Mouse (Mus musculus): Measurements from ENCODE around the gene Tead2. TPM values are rescaled to one million over a fixed set of nuclear protein-coding genes. Genes with fewer than 3 reads are reported as not detected.

The Tead2 gene
- polyA plus RNA-seq, 1 experiment from 2014 or later = 134 TPM

DNA sequence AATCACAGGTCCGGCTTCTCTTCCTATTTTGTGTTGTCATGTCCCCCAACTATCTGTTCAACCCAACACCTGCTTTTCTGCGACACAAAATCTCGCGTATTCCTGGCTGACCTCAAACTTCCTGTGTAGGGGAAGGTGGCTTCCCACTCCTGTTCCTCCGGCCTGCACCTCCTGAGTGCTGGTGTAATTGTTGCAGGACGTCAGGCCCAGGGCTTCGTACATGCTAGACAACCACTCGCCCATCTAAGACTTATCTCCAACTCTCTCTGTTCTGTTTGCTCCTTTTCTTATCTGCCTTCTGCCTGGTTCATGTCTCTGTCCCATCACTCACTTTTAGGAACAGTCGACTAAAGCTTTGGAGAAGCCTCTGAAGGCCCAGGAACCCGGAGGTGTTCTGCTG lies 4.5 kb upstream of the Tead2 start:
- Histone ChIP-seq H3K27ac (no peak overlapping the region), H3K9me3 (no peaks in the 10 kb centered on the region), H3K4me1 (peaks cover 14% of the 10 kb centered on the region), H3K4me3 (no peak overlapping the region), H3K27me3 (peaks cover 31% of the 10 kb centered on the region), H3K9ac (no peak overlapping the region), H3K4me2 (no peak overlapping the region), H3K36me3 (no peaks in the 10 kb centered on the region)
- ATAC-seq (ENCODE audit: insufficient number of reproducible peaks, low FRiP score, low TSS enrichment, low read depth) = no peak
- WGBS = 66% methylated on average over 10 of the region's 10 CpGs

DNA sequence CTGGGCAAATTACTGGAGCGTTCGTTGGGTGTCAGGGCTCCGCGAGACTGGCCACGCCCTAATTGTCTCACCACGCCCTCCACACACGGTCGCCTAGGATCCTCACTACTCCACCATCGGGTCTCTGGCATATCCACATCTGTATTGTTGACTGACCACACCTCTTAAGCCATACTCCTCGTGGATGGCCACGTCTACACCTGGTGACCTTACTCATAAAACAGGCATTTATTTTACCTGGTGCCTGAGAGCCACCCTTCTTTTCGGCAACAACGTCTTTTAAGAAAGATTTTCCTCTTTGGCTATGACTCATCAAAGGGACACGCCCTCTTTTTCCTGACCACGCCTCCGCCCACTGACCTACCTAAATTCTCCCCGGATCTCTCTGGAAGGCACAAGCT lies 3.7 kb upstream of the Tead2 start, which contains the start of gene Dkkl1:
Dkkl1 (minus strand) TSS at position 297 of the 401 bp plus-strand sequence.
- Histone ChIP-seq H3K4me1 (peaks cover 18% of the 10 kb centered on the region), H3K27ac (no peak within 1 kb of the TSS), H3K27me3 (peaks cover 31% of the 10 kb centered on the region), H3K36me3 (no peaks in the 10 kb centered on the region), H3K9me3 (no peaks in the 10 kb centered on the region), H3K4me3 (peak within 1 kb of the TSS; percentile 14; the same call in 1 of the 2 replicates), H3K4me2 (peak within 1 kb of the TSS; percentile 29), H3K9ac (no peak within 1 kb of the TSS)
- no peak for ATAC-seq (ENCODE audit: insufficient number of reproducible peaks, low FRiP score, low TSS enrichment, low read depth)
- WGBS = 5% methylated on average over 17 of the region's 17 CpGs

DNA sequence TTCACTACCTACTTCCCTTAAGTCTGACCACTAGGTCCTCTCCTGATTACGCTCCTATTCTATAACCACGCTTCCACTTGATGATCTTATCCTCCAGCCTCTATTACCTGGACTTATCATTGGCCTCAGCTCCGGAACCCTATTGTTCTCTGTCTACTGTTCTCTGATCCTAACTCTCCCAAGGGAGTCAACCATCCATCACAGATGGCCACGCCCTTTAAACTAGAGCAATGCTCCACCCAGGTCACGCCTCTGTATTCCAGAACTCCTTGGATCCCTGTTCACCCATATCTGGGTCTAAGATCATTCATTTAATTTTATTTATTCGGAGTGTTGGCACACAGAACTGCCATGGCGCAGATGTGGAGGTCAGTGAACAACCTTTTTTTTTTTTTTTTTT lies 3.2 kb upstream of the Tead2 start:
- 70% methylated on average over 7 of the region's 7 CpGs for WGBS
- H3K27ac ChIP-seq = no peak overlapping the region
- H3K4me2 ChIP-seq = no peak overlapping the region
- H3K27me3 ChIP-seq = peaks cover 31% of the 10 kb centered on the region
- peaks cover 23% of the 10 kb centered on the region for H3K4me1 ChIP-seq
- no peaks in the 10 kb centered on the region for H3K36me3 ChIP-seq
- no peak overlapping the region for H3K9ac ChIP-seq
- H3K4me3 ChIP-seq = no peak overlapping the region
- no peak for ATAC-seq (ENCODE audit: insufficient number of reproducible peaks, low FRiP score, low TSS enrichment, low read depth)
- no peaks in the 10 kb centered on the region for H3K9me3 ChIP-seq

DNA sequence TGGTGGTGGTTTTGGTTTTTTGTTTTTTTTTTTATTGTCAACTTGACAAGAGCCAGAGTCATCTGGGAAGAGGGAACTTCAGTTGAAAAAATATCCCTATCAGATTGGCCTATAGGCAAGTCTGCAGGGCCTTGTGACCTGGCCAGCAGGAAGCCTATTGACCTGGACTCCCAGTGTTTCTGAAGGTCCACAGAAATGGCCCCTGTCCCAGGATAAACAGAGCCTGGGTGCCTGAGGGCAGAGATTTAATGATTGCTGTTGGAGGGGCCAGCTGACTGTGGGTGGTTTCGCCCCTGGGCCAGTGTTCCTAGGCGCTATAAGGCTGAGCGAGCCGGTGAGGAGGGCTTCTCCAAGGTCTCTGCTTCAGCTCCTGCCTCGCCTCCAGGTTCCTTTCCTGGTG lies 1.8 kb upstream of the Tead2 start:
- no peak overlapping the region for H3K4me2 ChIP-seq
- H3K4me3 ChIP-seq = no peak overlapping the region
- peaks cover 31% of the 10 kb centered on the region for H3K27me3 ChIP-seq
- no peak for ATAC-seq (ENCODE audit: insufficient number of reproducible peaks, low FRiP score, low TSS enrichment, low read depth)
- H3K4me1 ChIP-seq = peaks cover 35% of the 10 kb centered on the region
- no peak overlapping the region for H3K27ac ChIP-seq
- no peak overlapping the region for H3K9ac ChIP-seq
- H3K9me3 ChIP-seq = no peaks in the 10 kb centered on the region
- WGBS = 66% methylated on average over 5 of the region's 5 CpGs
- H3K36me3 ChIP-seq = peaks cover 10% of the 10 kb centered on the region

DNA sequence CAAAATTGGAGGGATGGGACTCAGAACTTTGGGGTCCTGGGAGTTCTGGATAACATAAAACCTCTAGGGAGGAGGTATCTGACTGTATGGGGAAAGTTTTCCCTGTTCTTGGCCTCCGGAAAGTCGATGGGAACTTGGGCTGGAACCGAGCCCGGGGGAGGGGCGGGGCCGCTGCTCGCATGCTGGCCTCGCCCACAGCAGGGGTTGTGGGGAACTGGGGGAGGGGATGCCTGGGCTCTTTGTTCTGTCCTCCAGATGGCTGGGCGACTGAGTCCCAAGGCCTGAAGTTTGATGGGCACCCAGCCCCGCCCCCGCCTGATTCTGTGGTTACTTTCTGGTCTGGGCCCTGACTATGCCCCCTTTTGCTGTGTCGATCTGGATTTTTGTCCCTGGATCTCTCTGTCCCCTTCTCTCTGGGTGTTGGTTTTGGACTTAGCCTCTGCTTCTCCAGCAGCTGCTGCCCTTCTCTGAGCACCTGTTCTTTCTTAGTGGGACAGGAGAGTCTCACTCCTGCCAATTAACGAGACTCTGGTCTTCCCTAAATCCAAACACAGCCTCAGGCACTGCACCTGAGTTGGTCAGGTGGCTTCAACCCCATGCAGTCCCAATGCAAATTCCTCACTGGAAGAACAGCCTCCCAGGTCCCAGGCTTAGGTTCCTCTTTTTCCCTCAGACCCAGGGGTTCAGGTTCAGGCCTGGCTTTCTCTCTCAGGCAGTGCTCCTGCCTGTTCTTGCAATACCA lies 1.1 kb downstream of the Tead2 start:
- Histone ChIP-seq H3K4me1 (peaks cover 34% of the 10 kb centered on the region), H3K36me3 (peaks cover 39% of the 10 kb centered on the region), H3K27me3 (peaks cover 9% of the 10 kb centered on the region), H3K4me2 (peak overlapping the region; percentile 74), H3K27ac (peak overlapping the region; percentile 95), H3K9me3 (no peaks in the 10 kb centered on the region), H3K4me3 (peak overlapping the region; percentile 75), H3K9ac (peak overlapping the region; percentile 97)
- WGBS = 1% methylated on average over 13 of the region's 13 CpGs
- ATAC-seq (ENCODE audit: insufficient number of reproducible peaks, low FRiP score, low TSS enrichment, low read depth) = peak; percentile 74

DNA sequence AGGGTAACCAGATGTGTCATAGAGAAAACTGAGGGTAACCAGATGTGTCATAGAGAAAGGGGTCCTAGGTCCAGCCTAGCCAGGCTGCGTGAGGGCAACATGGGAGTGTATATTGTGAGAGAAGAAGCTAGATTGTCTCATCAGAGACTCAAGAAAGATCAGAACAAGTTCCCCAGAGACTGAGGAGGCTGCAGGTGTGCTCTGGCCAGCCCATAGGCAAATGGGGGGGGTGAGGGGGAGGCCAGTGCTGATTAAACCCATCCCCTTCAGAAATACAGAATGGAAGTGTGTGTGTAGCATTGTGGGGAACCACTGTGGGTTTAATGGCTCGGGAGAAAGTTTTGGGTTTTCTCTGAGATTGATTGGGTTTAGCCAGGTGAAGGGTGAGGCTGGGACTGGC lies 6.1 kb downstream of the Tead2 start:
- Histone ChIP-seq H3K9ac (no peak overlapping the region), H3K36me3 (peaks cover 88% of the 10 kb centered on the region), H3K27me3 (no peaks in the 10 kb centered on the region), H3K4me3 (no peak overlapping the region), H3K4me2 (no peak overlapping the region), H3K4me1 (peaks cover 21% of the 10 kb centered on the region), H3K9me3 (no peaks in the 10 kb centered on the region), H3K27ac (no peak overlapping the region)
- no peak for ATAC-seq (ENCODE audit: insufficient number of reproducible peaks, low FRiP score, low TSS enrichment, low read depth)
- WGBS = 83% methylated on average over 2 of the region's 2 CpGs

DNA sequence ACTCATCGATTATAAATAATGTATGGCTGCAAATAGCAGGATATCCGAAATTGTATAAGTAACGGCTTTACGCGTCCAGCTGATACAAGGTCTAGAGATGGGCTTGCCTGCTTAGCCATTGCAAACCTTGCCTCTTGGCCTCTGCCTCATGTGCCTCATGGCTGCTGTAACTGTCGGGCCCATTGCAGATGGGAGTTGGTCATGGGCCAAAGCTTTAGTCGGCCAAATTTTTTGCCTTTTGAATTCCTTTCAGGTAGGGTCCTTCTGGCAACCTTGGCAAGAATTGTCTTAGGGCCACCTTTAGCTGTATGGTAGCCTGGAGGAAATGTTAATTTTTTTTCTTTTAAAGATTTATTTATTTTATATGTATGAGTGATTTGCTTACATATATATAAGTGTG lies 9.3 kb downstream of the Tead2 start:
- no peak overlapping the region for H3K4me3 ChIP-seq
- no peak overlapping the region for H3K4me2 ChIP-seq
- H3K4me1 ChIP-seq = no peaks in the 10 kb centered on the region
- 87% methylated on average over 7 of the region's 7 CpGs for WGBS
- H3K27ac ChIP-seq = no peak overlapping the region
- no peaks in the 10 kb centered on the region for H3K9me3 ChIP-seq
- no peak overlapping the region for H3K9ac ChIP-seq
- H3K27me3 ChIP-seq = no peaks in the 10 kb centered on the region
- no peak for ATAC-seq (ENCODE audit: insufficient number of reproducible peaks, low FRiP score, low TSS enrichment, low read depth)
- H3K36me3 ChIP-seq = peaks cover 96% of the 10 kb centered on the region

DNA sequence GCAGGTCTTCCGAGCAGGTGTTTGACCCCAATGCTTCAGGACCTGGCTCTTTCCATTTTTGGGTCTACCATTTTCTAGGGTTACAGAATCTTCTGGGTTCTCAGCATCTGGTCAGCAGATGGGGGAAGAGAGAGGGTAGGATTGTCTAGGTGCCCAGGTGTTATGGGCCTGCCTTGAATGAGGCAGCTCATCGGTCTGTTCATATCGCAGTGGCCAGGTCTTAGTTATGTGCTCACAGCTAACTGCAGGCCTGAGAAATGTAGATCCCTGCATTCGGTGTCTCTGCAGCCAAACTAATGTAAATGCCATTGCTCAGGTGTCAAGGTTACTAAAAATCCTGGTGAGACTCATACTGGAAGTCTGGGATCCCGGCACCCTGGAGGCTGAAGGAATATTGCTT lies 10.9 kb downstream of the Tead2 start:
- WGBS = 88% methylated on average over 5 of the region's 5 CpGs
- Histone ChIP-seq H3K27me3 (no peaks in the 10 kb centered on the region), H3K4me3 (no peak overlapping the region), H3K9ac (no peak overlapping the region), H3K4me1 (no peaks in the 10 kb centered on the region; the same call in 1 of the 2 replicates), H3K36me3 (peaks cover 88% of the 10 kb centered on the region), H3K4me2 (no peak overlapping the region), H3K27ac (no peak overlapping the region), H3K9me3 (no peaks in the 10 kb centered on the region)
- ATAC-seq (ENCODE audit: insufficient number of reproducible peaks, low FRiP score, low TSS enrichment, low read depth) = no peak

DNA sequence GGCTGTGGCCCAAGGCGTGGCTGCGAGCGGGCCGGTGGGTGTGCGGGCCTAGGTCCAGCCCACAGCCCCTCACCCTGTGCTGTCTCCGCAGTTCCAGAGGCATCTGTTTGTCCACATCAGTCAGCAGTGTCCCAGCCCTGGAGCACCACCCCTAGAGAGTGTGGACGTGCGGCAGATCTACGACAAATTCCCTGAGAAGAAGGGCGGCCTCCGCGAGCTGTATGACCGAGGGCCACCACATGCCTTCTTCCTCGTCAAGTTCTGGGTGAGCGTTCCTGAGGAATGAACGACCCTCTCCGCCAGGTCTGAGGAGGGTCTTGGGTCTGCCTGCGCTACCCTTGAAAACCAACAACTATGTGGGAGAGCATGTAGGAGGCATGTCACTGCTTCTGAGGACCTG lies 13.0 kb downstream of the Tead2 start:
- Histone ChIP-seq H3K27me3 (no peaks in the 10 kb centered on the region), H3K36me3 (peaks cover 86% of the 10 kb centered on the region), H3K4me2 (no peak overlapping the region), H3K4me1 (peaks cover 6% of the 10 kb centered on the region), H3K27ac (no peak overlapping the region), H3K9me3 (no peaks in the 10 kb centered on the region), H3K9ac (no peak overlapping the region), H3K4me3 (no peak overlapping the region)
- 94% methylated on average over 18 of the region's 18 CpGs for WGBS
- ATAC-seq (ENCODE audit: insufficient number of reproducible peaks, low FRiP score, low TSS enrichment, low read depth) = no peak

DNA sequence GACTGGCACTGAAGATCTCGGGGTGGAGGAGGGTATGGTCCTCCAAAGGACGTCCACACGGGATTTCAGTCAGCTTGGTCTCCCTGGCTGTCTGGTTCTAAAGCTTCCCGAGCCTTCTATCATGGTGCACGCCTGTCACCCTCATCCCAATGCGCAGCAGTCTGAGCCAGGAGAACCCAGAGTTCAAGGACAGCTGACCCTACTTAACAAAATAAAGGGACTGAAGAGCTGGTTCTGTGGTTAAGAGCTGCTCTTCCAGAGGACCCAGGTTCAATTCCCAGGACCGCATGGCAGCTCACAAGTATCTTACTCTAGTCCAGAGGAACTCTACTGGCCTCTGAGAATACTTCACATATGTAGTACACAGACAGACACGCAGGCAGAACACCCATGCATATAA lies 13.5 kb downstream of the Tead2 start:
- Histone ChIP-seq H3K36me3 (peaks cover 85% of the 10 kb centered on the region), H3K4me3 (no peak overlapping the region), H3K9me3 (no peaks in the 10 kb centered on the region), H3K27ac (no peak overlapping the region), H3K27me3 (no peaks in the 10 kb centered on the region), H3K4me1 (peaks cover 11% of the 10 kb centered on the region), H3K9ac (no peak overlapping the region), H3K4me2 (no peak overlapping the region)
- WGBS = 94% methylated on average over 8 of the region's 8 CpGs
- no peak for ATAC-seq (ENCODE audit: insufficient number of reproducible peaks, low FRiP score, low TSS enrichment, low read depth)

DNA sequence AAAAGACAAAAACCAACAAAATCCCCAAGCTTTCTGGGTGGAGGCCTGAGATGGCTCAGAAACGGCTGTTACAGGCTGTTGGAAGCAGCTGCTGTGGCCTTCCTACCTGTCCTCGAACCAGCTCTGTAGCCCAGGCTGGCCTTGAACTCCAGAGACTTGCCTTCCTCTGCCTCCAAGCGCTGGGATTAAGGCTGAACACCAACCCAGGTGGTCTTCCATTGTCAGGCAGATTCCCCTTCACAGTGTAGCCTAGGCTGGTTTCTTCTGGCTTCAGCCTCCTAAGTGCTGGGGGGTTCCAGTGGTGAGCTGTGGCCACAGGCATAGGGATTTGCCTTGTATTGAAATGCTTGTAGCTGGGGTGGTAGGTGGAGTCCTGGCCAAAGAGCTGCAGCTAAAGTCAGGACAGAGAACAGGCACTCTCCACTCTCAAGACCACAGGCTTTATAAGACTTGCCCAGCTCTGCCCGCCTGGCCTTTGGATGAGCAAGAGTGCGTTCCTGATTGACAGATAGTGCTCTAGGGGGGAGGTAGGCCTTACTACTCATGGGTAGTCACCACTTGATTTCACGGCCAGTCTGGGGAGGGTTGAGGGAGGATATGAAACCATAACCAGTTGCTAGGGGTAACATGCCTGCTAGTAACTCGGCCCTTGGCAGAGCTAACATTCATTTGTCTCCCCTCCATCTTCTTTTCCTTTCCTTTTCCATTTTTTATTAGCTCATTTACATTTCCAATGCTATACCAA lies 14.1 kb downstream of the Tead2 start:
- Histone ChIP-seq H3K36me3 (peaks cover 83% of the 10 kb centered on the region), H3K4me1 (peaks cover 17% of the 10 kb centered on the region), H3K27ac (no peak overlapping the region), H3K9me3 (no peaks in the 10 kb centered on the region), H3K27me3 (no peaks in the 10 kb centered on the region), H3K9ac (no peak overlapping the region), H3K4me2 (no peak overlapping the region), H3K4me3 (no peak overlapping the region)
- no peak for ATAC-seq (ENCODE audit: insufficient number of reproducible peaks, low FRiP score, low TSS enrichment, low read depth)
- 89% methylated on average over 7 of the region's 7 CpGs for WGBS

DNA sequence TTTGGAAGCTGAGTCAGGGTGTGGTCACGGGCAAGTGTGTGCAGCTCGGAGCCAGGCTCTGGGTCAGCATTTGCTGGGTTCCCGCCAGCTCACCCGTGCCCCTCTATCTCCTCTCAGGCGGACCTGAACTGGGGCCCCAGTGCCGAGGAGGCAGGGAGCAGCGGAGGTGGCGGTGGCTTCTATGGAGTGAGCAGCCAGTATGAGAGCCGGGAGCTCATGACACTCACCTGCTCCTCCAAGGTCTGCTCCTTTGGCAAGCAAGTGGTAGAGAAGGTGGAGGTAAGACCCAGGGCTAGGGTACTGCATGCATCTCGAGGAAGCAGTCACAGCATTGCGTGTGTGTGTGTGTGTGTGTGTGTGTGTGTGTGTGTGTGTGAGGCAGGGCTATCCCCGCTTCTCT lies 15.6 kb downstream of the Tead2 start:
- H3K36me3 ChIP-seq = peaks cover 67% of the 10 kb centered on the region
- no peak for ATAC-seq (ENCODE audit: insufficient number of reproducible peaks, low FRiP score, low TSS enrichment, low read depth)
- peaks cover 32% of the 10 kb centered on the region for H3K4me1 ChIP-seq
- H3K27me3 ChIP-seq = no peaks in the 10 kb centered on the region
- H3K4me2 ChIP-seq = no peak overlapping the region
- no peak overlapping the region for H3K4me3 ChIP-seq
- 91% methylated on average over 12 of the region's 12 CpGs for WGBS
- H3K9me3 ChIP-seq = no peaks in the 10 kb centered on the region
- no peak overlapping the region for H3K27ac ChIP-seq
- H3K9ac ChIP-seq = no peak overlapping the region

Data from limb, embryonic 15.5 days (tissue).